Mouse (Mus musculus): ENCODE data around the gene Col2a1.

Col2a1 gene

DNA sequence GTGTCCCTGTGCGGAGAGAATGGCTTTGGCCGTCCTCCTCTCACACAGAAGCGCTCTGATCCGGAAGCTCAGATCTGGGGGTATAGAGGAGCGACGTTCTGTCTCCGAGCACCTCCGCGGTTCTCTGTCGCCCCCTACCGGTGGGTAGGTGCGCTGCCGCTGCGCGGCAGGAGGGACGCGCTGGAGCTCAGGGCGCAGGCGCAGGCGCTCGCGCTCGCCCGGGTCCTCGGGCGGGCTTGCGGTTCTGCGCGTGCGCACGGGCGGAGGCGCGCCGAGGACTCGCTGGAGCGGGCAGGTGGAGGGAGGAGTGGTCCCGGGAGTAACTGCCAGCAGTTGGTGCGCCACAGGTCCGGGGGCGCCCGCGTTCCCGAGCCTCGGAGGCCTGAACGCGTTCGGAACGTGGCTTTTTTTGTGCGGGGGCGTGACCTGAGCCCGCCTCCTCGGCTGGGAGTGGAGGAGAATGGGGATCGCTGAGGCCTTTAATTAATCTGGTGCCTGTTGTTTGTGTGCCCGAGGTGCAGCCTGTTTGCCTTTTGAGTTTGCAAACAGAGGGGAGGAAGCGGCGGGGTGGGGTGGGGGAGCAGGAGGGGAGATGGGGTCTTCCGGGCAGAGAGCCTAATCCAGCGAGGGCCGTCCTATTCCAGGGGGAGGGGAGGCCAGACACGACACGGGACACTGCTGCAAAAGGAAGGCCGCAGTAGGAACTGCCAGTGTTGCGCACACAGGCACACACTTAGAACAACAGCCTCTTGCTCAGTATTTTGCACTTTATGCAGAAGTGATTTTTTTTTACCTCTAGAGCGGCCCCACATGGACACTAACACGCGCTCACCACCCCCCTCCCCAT, 40.3 kb downstream of the Col2a1 start, which contains the start of gene Tmem106c:
Tmem106c (plus strand) TSS at position 212 of the 847 bp plus-strand sequence.
- peak; percentile 91 for DNase-seq (ENCODE audit: low spot score in 2 of 2)

DNA sequence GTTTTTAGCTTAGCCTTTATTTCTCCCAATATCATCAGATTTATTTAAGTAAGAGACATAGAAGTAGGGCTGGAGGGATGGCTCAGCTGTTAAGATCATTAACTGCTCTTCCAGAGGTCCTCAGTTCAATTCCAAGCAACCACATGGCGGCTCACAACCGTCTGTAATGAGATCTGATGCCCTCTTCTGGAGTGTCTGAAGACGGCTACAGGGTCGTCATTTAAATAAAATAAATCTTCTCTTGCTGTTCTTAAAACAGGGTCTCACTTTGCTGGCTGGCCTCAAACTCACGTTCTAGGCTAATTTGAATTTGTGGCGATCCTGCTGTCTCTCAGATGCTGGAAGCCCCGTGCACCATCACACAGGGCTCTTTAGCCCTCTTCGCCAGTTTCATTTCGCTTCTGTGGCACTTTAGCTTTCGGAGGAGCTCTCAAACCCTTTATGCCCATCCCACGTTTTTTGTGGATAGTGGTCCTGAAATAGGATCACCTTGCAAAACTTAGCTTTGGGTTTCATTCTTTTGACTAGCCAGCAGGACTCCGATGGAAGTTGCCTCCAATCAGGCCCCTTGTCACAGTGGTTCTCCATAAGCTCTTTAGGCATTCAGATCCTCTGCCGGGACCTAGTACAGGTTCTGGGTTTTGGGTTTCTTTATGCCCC, 41.0 kb downstream of the Col2a1 start:
- no peak for DNase-seq (ENCODE audit: low spot score in 2 of 2)

DNA sequence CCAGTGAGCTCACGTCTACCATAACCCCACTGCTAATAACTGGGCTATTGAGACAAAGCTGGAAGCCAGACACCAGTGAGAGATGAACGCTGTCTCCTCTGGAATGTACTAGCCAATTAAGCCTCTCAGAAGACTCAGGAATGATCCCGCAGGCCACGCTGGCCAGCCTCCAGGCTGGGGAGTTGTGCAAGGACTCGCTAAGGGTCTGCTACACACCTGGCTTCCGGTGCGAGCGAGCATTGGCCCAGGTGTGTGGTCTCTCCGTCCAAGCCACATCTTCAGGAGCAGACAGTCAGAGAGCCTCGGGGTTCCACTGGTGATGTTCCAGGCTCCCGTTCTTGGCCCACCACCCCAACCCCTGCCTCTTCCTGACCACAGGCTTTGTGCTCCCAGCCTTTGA, 48.1 kb downstream of the Col2a1 start:
- DNase-seq (ENCODE audit: low spot score in 2 of 2), result no peak

DNA sequence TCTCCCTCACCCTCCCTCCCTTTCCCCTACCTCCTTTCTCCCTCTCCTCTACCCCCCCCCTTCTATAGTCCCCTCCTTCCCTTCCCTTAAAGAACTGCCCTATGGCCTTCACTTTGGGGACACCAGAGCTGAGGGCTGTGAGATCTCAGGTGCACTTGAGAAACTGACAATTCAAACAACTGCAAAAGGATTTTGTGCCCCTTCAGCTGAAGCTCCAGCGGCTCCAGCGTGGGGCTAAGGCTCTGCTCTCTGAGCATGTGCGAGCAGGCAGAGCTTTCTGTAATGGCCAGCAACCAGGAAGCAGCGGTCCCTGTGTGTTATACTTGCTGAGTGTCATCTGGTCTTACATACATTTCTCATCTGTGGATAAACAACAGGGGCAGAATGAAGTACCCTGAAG, 48.8 kb downstream of the Col2a1 start:
- DNase-seq (ENCODE audit: low spot score in 2 of 2), result no peak

DNA sequence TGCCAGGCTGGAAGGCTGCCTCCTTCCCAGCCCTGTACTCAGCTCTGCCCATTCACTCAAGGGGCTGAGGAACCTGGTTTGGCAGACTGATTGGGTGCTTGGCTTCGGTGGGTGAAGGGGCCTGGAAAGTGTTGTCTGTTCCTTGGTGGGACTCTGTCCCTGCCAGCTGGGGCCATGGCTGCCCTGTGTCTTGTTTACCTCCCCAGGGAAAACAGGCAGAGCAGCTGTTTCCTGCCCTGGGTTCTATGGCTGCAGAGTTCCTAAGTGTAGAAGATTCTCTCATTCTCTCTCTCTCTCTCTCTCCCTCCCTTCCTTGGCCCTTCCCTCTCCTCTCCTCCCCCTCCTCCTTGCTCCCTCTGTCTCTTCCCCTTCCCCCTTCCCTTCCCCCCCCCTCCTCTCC, 49.2 kb downstream of the Col2a1 start:
- no peak for DNase-seq (ENCODE audit: low spot score in 2 of 2)

DNA sequence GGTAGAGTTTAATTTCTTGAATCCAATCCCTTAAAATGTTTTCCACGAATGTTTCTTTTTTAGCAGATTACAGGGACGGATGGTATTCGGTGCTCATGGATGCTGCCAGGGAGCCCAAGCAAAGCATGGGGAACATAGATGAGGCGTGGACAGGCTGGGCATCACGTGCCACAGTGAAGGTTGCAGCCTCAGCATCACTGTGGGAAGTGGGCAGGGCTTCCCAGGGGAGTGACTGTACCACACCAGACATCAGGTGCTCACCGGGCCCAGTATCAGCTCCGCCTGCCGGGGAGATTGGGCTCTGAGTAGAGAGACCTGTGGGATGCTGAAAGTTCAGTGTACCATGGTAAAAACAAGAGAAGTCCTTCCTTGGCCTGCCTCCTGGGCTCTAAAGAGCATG, 49.8 kb downstream of the Col2a1 start:
- DNase-seq (ENCODE audit: low spot score in 2 of 2), result no peak

DNA sequence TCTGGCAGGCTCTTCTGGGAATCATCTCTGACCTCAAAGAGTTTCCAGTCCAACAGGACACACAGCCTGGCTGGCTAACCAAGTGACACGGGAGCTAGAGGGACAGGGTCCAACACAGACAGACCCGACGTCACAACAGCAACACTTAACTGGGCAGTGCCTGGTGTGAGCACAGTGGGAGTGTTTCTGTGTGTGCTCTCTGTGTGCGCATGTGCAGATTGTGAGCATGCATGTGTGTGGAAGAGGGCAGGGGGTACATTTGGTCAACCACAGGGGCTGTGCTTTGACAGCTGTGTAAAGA, 51.7 kb downstream of the Col2a1 start:
- no peak for DNase-seq (ENCODE audit: low spot score in 2 of 2)

DNA sequence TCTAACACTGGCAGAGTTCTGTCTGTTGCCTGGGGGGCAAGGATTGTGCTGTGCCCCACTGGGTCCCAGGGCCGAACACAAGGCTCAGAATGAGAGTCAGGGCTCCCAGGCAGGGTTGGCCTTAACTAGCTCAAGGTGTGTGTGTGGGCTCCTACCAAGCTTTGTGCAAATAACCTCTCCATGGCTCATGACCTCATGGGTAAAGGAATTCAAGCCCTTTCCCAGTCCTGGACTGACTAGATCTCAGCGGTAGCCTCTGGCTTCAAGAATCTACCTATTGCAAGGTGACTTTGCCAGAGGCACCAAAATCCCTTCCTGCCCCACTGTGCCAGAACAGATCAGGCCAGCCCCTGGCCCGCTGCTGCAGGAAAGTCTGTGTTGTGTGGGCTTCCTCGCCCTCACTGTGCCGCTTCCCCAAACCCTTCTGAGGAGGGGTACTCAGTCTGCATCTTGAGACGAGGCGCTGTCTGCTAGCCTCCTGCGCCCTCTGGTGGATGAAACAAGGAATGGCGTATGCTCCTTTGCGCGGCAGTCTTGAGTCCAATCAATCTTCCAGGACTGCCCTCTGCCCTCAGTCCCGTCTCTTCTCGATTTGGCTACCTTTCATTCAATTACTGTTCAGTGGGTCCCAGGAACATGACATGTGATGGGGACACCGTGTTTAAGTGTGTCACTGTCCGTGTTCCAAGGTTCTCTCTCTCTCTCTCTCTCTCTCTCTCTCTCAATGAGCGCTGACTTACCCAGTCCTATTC, 52.2 kb downstream of the Col2a1 start:
- peak in 1 of 2 experiments; percentile 43 for DNase-seq (ENCODE audit: low spot score in 2 of 2)

DNA sequence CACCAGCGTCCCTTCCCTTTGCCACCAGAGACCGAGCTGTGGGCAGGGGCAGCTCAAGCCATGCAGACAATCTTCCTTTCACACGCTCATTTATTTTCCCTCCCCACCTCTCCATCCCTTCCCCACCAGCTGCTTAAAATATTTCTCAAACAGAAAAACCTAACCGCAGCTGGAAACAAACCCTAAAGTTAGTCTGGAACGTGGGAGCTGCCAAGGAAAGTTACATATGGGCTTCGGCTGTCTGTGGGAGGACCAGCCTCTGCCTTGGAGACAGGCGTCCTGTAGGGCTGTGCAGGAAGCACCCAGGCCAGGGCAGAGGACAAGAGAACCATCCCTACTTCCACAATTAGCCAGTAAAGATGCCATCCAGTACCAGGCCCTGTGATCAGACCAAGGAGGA, 54.3 kb downstream of the Col2a1 start:
- no peak for DNase-seq (ENCODE audit: low spot score in 2 of 2)

DNA sequence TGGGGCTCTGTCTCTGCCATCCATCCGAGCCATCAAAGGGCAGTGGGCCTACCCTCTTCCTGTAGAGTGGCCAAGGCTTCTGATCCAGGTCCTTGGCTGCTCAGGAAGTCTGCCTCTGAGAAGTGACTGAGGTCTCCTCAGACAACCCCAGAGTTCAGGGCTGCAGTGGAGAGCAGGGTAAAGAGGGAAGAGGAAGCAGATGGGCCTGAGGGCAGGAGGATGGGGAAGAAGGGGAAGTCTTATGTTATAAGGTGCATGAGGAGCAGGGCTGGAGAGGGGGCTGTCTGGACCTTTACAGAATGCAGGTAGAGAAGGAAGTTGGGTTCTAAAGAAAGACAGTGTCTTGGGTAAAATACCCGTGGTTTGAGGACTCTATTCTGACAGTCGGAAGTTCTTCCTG, 54.8 kb downstream of the Col2a1 start:
- no peak for DNase-seq (ENCODE audit: low spot score in 2 of 2)

DNA sequence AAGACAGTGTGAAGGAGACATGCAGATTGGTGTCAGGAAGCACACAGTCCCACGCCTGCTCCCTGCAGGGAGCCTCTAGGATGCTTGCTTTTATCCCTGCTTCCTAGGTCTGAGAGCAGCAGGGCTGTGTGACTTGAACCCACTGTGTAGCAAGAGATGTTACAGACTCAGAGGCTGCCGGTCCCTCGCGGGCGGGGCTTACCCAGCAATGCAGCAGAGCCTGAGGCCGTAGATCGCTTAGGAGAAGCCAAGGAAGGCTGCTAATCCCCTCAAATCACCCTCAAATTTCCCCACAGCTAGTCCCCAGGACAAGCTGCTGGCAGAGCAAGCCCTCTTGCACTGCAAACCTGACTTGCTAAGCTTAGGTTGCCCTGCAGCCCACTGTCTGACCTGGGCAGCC, 55.8 kb downstream of the Col2a1 start:
- no peak for DNase-seq (ENCODE audit: low spot score in 2 of 2)

DNA sequence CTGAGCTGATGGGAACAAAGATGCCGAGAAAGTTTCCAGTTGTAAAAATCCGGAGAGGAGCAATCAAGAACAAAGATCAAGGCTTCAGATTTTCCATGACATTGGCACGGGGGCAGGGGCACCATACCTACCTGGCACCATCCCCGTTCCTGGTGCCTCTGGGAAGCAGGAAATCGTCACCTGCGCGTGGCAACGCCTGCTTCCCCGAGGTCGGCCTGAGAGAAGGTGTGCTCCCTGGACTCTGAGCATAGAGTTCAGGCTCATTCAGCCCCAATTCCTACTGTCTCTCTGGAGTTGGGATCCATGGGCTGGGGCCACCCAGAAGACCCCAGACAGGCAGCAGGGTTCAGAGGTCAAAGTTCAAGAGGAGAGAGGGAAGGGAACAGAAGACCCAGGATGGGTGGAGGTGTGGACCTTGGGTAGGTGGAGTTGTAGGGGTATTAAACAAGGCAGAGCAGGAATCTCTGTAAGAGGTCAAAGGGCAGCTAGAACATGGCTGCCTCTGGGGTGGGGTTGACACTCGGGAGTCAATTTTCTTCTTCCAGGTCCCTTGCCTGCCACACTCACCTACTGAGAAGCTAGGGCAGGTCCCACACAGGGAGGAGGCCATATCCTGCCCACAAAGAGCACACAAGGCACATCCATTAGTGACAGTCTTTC, 58.7 kb downstream of the Col2a1 start:
- no peak for DNase-seq (ENCODE audit: low spot score in 2 of 2)

DNA sequence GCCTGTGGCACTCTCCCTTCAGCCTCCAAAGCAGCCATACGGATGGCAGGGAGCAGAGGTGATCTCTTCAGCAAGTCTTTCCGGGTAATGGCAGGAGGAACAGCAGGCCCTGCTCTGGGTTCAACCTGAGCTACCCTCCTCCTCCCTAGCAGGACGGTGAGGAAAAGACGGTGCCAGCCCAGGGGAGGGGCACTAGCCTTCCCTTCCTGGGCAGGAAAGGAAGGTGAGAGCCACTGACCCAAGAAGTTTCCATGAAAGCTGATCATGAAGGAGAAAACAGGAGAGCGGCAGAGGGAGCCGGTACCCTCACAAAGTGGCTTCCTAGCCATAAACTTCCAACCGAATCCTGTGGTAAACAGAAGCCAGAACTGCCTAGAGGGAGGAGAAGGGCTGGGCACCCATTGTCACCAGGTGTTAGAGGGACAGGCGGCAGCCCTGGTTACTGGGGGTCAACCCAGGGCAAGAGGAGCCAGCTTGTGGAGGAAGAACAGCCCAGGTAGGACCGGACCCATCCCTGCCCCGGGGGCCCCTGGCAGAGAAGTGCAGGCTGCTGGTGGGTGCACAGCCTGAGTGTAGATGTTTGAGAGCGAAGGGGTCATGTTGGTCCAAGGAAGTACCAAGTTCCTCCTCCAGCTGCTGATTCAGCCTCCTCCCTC, 59.4 kb downstream of the Col2a1 start:
- DNase-seq (ENCODE audit: low spot score in 2 of 2), result no peak

DNA sequence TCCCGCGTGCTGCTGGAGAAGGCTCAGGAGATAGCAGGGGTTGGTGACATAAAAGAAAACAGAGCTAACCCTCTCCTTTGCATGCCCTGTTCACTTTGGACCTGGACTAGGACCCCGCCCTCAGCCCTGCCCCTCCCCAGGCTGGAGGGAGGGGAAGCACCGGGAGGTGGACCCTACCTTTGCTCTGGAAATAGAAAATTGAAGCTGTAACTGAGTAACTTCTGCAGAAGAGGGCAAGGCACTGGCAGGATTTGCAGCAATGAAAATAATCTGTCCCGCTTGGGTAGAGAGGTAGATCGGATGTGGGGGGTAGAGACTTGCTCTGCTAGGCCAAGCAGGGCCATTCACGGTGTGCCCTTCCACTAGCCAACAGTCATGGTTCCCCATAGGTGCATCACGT, 61.1 kb downstream of the Col2a1 start:
- DNase-seq (ENCODE audit: low spot score in 2 of 2), result no peak

DNA sequence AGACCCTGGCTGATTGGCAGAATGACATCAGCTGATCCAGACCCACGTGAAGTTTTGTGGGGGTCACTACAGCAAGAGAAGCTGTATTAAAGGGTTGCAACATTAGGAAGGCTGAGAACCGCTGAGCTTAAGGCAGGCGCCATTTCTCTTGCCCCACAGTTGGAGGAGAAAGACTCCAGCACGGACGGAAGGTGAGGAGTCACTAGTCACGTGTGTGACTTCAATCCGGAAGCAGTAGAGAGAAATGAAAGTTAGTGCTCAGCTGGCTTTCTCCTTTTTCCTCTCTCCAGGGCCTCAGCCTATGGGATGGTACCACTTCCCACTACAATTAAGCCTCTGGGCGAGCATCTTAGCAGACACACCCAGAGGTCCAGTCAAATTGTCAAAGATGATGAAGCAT, 62.0 kb downstream of the Col2a1 start:
- DNase-seq (ENCODE audit: low spot score in 2 of 2), result no peak

DNA sequence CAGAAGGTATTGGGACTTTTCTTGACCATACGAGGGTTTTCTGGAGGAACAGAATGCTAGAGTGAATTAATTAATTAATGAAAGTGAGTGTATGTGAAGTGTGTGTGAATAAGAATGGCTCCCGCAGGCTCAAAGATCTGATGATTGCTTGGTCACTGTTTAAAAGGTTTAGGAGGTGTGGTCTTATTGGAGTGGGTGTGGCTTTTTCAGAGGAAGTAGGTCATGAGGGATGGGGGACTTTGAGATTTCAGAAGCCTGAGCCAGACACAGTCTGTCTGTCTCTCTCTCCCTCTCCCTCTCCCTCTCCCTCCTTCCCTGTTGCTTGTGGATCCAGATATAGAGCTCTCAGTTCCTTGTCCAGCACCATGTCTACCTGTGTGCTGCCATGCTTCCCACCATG, 63.2 kb downstream of the Col2a1 start:
- DNase-seq (ENCODE audit: low spot score in 2 of 2), result no peak

DNA sequence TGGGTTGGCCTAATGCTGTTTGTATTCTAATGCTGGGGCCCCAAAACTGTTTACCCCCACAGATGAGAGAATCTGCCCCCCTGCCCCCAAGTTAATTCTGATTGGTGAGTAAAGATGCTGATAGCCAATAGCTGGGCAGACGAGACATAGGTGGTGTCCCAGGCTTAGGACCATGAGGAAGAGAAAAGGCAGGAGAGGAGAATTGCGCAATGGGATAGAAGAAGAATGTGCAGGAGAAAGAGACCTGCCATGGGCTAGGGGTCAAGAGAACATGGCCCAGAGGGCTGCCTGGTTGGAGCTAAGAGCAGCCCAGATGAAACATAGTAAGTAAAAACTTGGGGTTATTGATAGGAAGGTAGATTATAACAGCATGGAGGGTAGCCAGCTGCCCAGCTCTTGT, 64.4 kb downstream of the Col2a1 start:
- DNase-seq (ENCODE audit: low spot score in 2 of 2), result no peak

DNA sequence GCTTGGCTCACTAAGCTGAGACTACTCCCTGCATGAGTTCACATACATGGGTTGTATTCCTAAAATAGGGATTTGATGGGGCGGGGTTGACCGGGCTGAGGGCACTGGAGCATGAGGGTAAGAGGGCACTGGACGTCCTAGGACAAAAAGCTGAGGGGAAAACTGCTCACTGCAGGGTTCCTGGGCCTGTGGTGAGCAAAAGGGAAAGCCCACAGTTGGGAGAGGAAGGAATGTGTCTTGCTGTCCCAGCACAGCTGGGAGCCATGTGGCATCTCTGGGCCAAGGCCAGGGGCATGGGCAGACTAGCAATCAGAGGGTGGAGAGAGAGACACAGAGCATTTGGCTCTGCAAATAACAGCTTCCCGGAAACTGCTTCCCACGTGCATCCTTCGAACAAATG, 65.9 kb downstream of the Col2a1 start:
- DNase-seq (ENCODE audit: low spot score in 2 of 2), result no peak

DNA sequence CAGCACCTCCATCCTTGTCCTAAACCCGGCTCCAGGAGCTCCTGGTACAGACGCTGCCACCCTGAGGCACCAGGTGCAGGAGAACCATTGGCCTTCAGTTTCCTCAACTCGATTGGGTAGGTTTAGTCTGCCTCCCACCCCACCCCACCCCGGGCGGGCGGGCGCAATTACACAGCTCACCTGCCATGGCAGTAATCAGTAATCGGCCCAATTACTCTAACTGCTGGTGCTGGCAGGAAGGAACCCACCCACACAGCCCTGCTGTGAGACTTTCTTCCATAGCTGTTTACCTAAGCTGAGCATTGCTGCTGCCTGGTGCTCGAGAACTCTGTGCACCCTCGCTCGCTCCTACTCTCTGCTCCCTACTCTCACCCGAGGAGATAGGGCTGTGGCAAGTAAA, 72.1 kb downstream of the Col2a1 start:
- no peak for DNase-seq (ENCODE audit: low spot score in 2 of 2)

DNA sequence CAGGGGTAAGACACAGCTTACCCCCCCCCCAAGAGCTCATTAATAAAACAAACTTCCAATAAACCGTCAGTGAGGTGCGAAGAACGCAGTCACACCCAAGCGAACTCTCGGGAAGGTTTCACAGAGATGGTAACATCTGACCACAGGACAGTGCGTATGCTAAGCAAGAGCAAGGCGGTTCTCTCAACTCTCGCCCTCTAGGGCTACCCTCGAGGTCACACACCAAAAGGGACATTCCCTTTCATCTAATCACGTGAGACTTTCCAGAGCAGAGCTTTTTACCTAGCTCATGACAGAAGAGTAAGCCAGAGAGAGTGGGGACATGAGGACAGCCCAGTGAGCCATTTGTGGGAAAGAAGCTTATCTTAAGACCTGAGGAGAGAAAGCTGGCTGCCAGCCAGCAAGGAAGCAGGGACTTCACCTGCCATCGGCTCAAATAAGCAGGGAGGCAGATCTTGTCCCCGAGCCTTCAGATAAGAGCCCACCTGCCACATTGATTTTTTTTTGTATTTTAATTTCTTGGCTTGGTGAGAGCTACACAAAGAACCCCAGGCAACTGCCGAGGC, 75.2 kb downstream of the Col2a1 start:
- DNase-seq (ENCODE audit: low spot score in 2 of 2), result no peak

DNA sequence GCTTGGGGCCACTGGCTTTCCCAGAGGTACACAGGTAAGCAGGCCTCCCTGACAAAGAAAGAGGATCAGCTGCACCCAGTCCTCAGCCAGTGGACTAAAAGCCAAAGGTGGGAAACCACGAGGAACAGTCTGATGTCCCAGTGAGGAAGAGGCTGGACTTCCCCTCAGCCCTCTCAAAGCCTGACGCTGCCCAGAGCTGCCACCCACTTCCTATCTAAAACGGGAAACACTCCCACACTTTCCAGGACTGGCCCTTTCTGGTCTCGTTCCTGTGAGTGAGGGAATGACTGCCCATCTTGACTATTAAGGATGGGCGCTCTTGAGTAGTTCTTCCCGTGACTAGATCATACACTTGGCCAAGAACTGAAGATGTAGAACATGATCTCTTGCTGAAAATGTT, 76.7 kb downstream of the Col2a1 start:
- DNase-seq (ENCODE audit: low spot score in 2 of 2), result no peak

DNA sequence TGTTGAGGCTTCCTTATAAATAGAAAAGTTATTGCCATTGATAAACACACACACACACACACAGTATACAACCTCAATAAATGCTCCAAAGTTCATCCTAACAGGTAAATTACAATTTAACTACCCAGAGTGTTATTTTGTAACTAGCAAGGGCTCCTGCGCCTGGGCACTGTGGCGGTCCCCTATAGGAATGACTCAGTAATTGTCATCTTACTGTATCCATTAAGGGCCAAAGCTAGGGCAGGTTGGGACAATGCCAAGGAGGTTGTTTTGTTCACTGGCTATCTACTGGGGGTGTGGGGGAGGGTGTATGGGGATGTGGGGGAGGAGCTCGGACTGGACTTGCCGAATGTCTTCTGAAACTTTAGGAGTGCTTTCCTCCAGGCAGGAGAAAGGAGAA, 77.5 kb downstream of the Col2a1 start:
- DNase-seq (ENCODE audit: low spot score in 2 of 2), result no peak

Measured in heart, adult 9 months (tissue).